Mouse (Mus musculus): Measurements from ENCODE around the gene Fgfr2. TPM values are rescaled to one million over a fixed set of nuclear protein-coding genes. Genes with fewer than 3 reads are reported as not detected.

Gene Fgfr2
- polyA plus RNA-seq, 1 experiment = 0.17 TPM

DNA sequence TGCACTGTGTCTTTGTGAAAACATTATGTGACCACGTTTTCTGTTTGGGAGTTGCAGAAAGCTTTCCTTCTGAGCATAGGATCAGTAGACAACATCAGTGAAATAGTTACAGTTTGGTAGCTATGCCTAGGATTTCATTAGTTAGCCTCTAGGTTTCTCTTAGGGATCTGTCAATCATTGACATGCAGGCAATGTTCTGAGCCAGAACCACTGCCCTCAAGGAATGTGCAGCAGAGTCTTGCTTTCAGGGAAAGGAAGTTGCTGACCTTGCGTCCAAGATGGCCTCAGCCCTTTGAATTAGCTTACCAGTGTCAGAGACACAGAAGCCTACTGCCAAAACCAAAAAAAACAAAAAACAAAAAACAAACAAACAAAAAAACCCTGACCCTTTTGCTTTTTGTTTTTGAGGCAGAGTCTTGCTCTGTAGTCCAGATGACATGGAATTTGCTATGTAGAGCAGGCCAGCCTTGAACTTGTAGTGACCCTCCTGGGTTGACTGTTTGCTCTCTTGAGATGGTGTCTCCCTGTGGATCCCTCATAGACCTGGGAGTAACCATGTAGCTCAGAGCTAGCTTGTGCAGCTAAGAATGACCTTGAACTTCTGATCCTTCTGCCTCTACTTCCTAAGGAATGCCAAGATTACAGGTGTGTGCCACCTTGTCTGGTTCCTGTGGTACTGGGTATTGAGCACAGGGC, 247.6 kb downstream of the Fgfr2 start:
- H3K4me2 ChIP-seq (ENCODE audit: low read depth) = no peak overlapping the region
- H3K79me2 ChIP-seq (ENCODE audit: control insufficient read depth, insufficient read depth) = no peaks in the 10 kb centered on the region
- H3ac ChIP-seq (ENCODE audit: control insufficient read depth, insufficient read length) = no peak overlapping the region
- no peak overlapping the region for H3K4me3 ChIP-seq
- H3K27me3 ChIP-seq (ENCODE audit: control insufficient read depth, insufficient read depth, insufficient read length) = no peaks in the 10 kb centered on the region
- H3K36me3 ChIP-seq (ENCODE audit: control insufficient read depth, insufficient read depth) = peaks cover 44% of the 10 kb centered on the region
- TF ChIP-seq MYOG (IDR thresholded peaks at IDR 0.05; ENCODE audit: control insufficient read depth in 1 of 3, insufficient read depth in 1 of 3, insufficient read length in 2 of 3, low read depth in 2 of 3) = no peak

DNA sequence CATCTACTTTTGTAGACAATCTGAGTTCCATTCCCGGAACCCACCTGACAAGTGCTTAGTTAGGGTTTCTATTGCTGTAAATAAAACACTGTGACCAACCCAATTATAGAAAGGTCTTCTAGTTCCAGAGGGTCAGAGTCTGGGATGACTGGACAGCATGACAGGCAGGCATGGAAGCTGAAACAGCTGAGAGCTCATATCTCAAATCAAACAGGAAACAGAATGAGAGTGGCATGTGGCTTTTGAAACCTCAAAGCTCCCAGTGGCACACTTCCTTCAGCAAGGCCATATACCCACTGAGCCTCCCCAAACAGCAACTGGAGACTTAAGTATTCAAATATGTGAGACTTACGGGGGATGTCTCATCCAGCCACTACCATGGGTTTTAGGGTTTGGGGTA, 250.1 kb downstream of the Fgfr2 start:
- TF ChIP-seq MYOG (IDR thresholded peaks at IDR 0.05; ENCODE audit: control insufficient read depth in 1 of 3, insufficient read depth in 1 of 3, insufficient read length in 2 of 3, low read depth in 2 of 3) (peak in 2 of 3 experiments; percentile 48 to 84), MYOD1 (IDR thresholded peaks at IDR 0.05; ENCODE audit: control insufficient read depth in 1 of 3, insufficient read length in 2 of 3, low read depth in 2 of 3) (peak; percentile 32 to 91 (median 69)), CEBPB (IDR thresholded peaks at IDR 0.05; ENCODE audit: insufficient read depth, poor library complexity, severe bottlenecking) (no peak), TCF12 (IDR thresholded peaks at IDR 0.05; ENCODE audit: insufficient read depth, poor library complexity, severe bottlenecking) (peak; percentile 24)
- Histone ChIP-seq H3K79me2 (ENCODE audit: control insufficient read depth, insufficient read depth) (peaks cover 7% of the 10 kb centered on the region), H3K36me3 (ENCODE audit: control insufficient read depth, insufficient read depth) (peaks cover 49% of the 10 kb centered on the region), H3K4me2 (ENCODE audit: low read depth) (no peak overlapping the region), H3K4me3 (no peak overlapping the region), H3ac (ENCODE audit: control insufficient read depth, insufficient read length) (no peak overlapping the region), H3K27me3 (ENCODE audit: control insufficient read depth, insufficient read depth, insufficient read length) (no peaks in the 10 kb centered on the region)

DNA sequence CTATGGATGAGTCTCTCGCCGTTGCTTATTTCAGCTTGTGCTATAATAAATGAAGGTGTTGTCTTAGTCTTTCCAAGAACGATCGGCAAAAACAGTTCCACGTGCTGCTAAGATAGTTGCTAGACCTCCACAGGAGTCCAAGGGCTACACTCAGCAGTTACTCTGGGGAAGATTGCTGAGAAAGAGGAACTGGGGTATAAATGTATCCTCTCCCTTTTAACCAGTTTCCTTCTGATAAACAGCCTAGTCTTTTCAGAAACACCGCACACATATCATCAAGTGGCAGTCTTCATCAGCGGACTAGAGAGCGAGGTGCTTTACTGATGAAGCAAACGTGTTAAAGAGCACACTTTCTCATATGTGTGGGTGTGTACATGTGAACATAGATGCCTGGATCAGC, 256.8 kb downstream of the Fgfr2 start:
- peaks cover 26% of the 10 kb centered on the region for H3K36me3 ChIP-seq (ENCODE audit: control insufficient read depth, insufficient read depth)
- TF ChIP-seq USF1 (IDR thresholded peaks at IDR 0.05; ENCODE audit: low read depth) (no peak), E2F4 (IDR thresholded peaks at IDR 0.05; ENCODE audit: insufficient read depth) (no peak)
- H3K4me2 ChIP-seq (ENCODE audit: low read depth) = no peak overlapping the region
- H3K79me2 ChIP-seq (ENCODE audit: control insufficient read depth, insufficient read depth) = peaks cover 48% of the 10 kb centered on the region
- H3K4me3 ChIP-seq = no peak overlapping the region
- H3K27me3 ChIP-seq (ENCODE audit: control insufficient read depth, insufficient read depth, insufficient read length) = no peaks in the 10 kb centered on the region
- H3ac ChIP-seq (ENCODE audit: control insufficient read depth, insufficient read length) = no peak overlapping the region

GRCm38 (mm10) chr7:132859042-132859958, 263.9 kb downstream of the Fgfr2 start, which contains the start of gene Abraxas2:
TSS of gene Abraxas2 (plus strand) at chr7:132859225.
- H3K4me3 ChIP-seq = peak within 1 kb of the TSS; percentile 68
- H3K36me3 ChIP-seq (ENCODE audit: control insufficient read depth, insufficient read depth) = no peaks in the 10 kb centered on the region
- TF ChIP-seq POLR2A (IDR thresholded peaks at IDR 0.05; ENCODE audit: insufficient read length, low read depth) = peak; percentile 76
- TF ChIP-seq REST (IDR thresholded peaks at IDR 0.05; ENCODE audit: insufficient read depth, insufficient read length) = no peak
- TF ChIP-seq POLR2AphosphoS2 (IDR thresholded peaks at IDR 0.05; ENCODE audit: insufficient read length, low read depth) = peak; percentile 69
- TF ChIP-seq MYOG (IDR thresholded peaks at IDR 0.05; ENCODE audit: control insufficient read depth in 1 of 3, insufficient read depth in 1 of 3, insufficient read length in 2 of 3, low read depth in 2 of 3) = peak in 1 of 3 experiments; percentile 65
- no peak for TF ChIP-seq MAX (IDR thresholded peaks at IDR 0.05; ENCODE audit: low read depth)

GRCm38 (mm10) chr7:132858043-132858608, 265.0 kb downstream of the Fgfr2 start:
- no peaks in the 10 kb centered on the region for H3K27me3 ChIP-seq (ENCODE audit: control insufficient read depth, insufficient read depth, insufficient read length)
- peak overlapping the region; percentile 68 for H3K4me3 ChIP-seq
- no peak overlapping the region for H3ac ChIP-seq (ENCODE audit: control insufficient read depth, insufficient read length)
- peaks cover 35% of the 10 kb centered on the region for H3K79me2 ChIP-seq (ENCODE audit: control insufficient read depth, insufficient read depth)
- no peak for TF ChIP-seq SRF (IDR thresholded peaks at IDR 0.05; ENCODE audit: control insufficient read depth, insufficient read length, low read depth)
- no peak for TF ChIP-seq REST (IDR thresholded peaks at IDR 0.05; ENCODE audit: insufficient read depth, insufficient read length)
- no peak for TF ChIP-seq E2F4 (IDR thresholded peaks at IDR 0.05; ENCODE audit: insufficient read depth)
- TF ChIP-seq MAX (IDR thresholded peaks at IDR 0.05; ENCODE audit: low read depth) = no peak
- no peak for TF ChIP-seq MYOD1 (IDR thresholded peaks at IDR 0.05; ENCODE audit: control insufficient read depth in 1 of 3, insufficient read length in 2 of 3, low read depth in 2 of 3)
- TF ChIP-seq USF1 (IDR thresholded peaks at IDR 0.05; ENCODE audit: low read depth) = no peak
- no peak for TF ChIP-seq POLR2A (IDR thresholded peaks at IDR 0.05; ENCODE audit: insufficient read length, low read depth)
- no peak for TF ChIP-seq TCF3 (IDR thresholded peaks at IDR 0.05; ENCODE audit: insufficient read length, low read depth)
- no peak for TF ChIP-seq MYOG (IDR thresholded peaks at IDR 0.05; ENCODE audit: control insufficient read depth in 1 of 3, insufficient read depth in 1 of 3, insufficient read length in 2 of 3, low read depth in 2 of 3)
- TF ChIP-seq POLR2AphosphoS2 (IDR thresholded peaks at IDR 0.05; ENCODE audit: insufficient read length, low read depth) = no peak
- no peak for TF ChIP-seq TCF12 (IDR thresholded peaks at IDR 0.05; ENCODE audit: insufficient read depth, poor library complexity, severe bottlenecking)
- no peak for TF ChIP-seq CEBPB (IDR thresholded peaks at IDR 0.05; ENCODE audit: insufficient read depth, poor library complexity, severe bottlenecking)
- peak overlapping the region; percentile 59 for H3K4me2 ChIP-seq (ENCODE audit: low read depth)
- no peaks in the 10 kb centered on the region for H3K36me3 ChIP-seq (ENCODE audit: control insufficient read depth, insufficient read depth)

More at GRCm38 (mm10) chr7:132859042-132859958, 263.9 kb downstream of the Fgfr2 start, which contains the start of gene Abraxas2:
- Histone ChIP-seq H3K4me2 (ENCODE audit: low read depth) (peak within 1 kb of the TSS; percentile 74), H3K79me2 (ENCODE audit: control insufficient read depth, insufficient read depth) (peaks cover 47% of the 10 kb centered on the region), H3ac (ENCODE audit: control insufficient read depth, insufficient read length) (peak within 1 kb of the TSS; percentile 70), H3K27me3 (ENCODE audit: control insufficient read depth, insufficient read depth, insufficient read length) (no peaks in the 10 kb centered on the region)
